Mouse (Mus musculus) cerebral cortex, adult 2 months (tissue): ENCODE results near the gene 4922502D21Rik.

ENCODE experiments used
- WGBS: fragments of 180-500 bp; shearing (Covaris S2); methylation state at CpG from one replicate; pipeline ENCODE4 v1.1.7; 2018; 5-methylcytosine and 5-hydroxymethylcytosine counted together

4922502D21Rik gene

DNA sequence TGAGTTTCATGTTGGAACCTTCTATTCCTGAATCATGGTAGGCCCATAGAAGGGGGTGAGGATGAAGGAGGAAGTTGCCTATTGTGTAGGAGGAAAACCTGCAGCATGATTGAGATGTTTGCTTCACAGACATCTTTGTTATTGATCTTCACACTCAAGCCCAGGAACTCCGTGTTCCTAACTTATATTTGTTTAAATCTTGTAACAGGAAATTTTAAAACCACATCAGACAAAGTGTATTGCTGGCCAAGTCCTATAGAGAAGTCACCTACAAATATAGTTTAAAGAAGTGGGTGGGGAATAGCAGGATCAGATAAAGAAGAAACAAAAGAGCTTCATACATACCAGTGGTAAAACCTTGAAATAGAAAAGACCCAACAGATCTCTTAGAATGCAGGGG, 27.4 kb downstream of the 4922502D21Rik start:
- 63% methylated on average over 1 of the region's 1 CpGs for WGBS

DNA sequence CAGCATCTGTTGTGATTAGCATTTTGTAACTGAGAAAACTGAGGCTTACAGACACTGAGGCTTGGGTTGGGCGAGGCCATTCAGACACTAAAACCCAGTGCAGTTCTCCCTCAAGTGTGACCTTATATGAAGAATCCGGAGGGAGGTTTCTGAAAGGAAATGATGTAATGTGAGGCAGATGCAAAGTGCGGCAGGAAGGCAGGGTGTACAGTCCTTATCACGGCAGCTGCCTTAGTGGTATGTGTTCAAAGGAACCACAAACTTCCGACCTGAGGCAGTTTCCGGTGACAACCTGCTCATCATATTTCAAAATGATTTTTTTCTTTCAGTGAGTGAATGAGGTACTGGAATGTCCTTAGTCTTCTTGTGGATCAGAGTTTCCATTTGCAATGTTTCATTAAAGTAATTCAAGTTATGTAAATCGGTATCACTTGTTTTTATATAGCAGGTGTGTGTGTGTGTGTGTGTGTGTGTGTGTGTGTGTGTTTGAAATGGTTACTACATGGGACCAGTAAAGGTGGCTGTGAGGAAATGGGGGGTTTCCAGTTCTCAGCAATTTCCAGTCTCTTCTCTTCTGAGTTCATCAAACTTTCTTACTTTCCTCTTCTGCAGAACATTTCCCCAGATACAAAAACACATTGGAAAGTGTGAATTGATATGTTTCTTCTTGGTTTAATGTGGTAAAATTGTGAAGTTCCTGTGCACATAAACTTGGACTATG, 47.1 kb downstream of the 4922502D21Rik start:
- WGBS: 77% methylated on average over 7 of the region's 7 CpGs

- 84% methylated on average over 3 of the region's 3 CpGs for WGBS
Observed at GRCm38 (mm10) chr6:129283271-129283670, 48.3 kb downstream of the 4922502D21Rik start.

GRCm38 (mm10) chr6:129276483-129276882, 55.1 kb downstream of the 4922502D21Rik start:
- 91% methylated on average over 2 of the region's 2 CpGs for WGBS

DNA sequence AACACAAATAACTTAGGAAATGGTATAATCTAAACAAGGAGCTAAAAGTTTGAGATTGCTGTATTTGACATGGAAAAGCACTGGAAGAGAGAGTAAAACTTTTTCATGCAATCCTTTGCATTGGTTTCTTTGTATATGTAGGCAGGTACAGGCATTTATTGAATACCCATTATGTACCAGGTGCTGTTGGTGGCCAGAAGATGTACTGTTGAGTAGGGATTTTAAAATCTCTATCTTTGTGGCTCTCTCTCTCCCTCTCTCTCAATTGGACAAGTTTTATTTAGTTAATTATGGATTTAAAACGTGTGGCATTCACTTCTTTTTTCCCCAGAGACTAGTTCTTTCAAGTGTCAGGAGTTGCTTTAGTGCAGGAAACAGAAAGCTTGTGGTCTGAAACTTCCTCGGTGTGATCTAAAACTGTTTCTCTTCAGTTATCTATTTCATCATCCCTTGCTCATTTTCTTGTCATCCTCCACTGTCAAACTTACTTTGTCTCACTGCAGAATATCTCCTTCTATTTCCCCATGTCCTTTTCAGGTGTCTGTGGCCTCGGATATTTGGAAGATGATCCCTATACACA, 55.9 kb downstream of the 4922502D21Rik start:
- WGBS: 68% methylated on average over 3 of the region's 3 CpGs

GRCm38 (mm10) chr6:129275220-129275619, 56.4 kb downstream of the 4922502D21Rik start, which contains the start of gene Cd69:
Cd69 (minus strand) TSS chr6:129275436.
- 73% methylated on average over 9 of the region's 9 CpGs for whole genome bisulfite sequencing

GRCm38 (mm10) chr6:129274476-129274875, 57.1 kb downstream of the 4922502D21Rik start:
- 87% methylated on average over 2 of the region's 2 CpGs for WGBS

GRCm38 (mm10) chr6:129273662-129274061, 57.9 kb downstream of the 4922502D21Rik start:
- 87% methylated on average over 3 of the region's 3 CpGs for WGBS
